Mouse (Mus musculus): ENCODE measurements at regions not wholly inside any gene's neighbourhood (a gene's known extent, or its start where the extent isn't known, plus 50 kb on each side); places are given as distances from the start of the nearest gene placed in this dataset.
A peak's percentile ranks its signal among the peaks of the same experiment; 100 is the strongest.

DNA sequence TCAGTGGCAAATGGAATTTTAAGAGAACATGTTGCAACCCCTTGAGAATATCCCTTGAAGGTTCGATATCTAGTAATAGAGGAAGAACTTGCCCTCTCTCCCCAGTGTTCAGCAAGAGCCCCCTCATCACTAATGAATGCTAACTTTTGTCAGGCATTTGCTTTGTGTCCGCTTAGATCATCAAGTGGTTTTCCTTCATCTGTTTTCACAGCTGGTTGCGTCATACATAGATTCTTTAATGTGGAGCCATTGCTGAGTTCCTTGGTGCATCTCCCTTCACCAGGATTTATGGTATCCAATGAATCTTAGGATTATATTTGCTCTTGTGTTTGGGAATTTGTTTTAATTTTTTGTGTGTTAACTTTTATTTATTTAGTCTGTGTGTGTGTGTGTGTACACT is 124.2 kb upstream of the Twist2 start:
- no peak for DNase-seq (ENCODE audit: low read depth, low spot score)

- DNase-seq (ENCODE audit: low read depth, low spot score), result no peak
Measured at GRCm38 (mm10) chr1:91678789-91679188, 122.5 kb upstream of the Twist2 start.

DNA sequence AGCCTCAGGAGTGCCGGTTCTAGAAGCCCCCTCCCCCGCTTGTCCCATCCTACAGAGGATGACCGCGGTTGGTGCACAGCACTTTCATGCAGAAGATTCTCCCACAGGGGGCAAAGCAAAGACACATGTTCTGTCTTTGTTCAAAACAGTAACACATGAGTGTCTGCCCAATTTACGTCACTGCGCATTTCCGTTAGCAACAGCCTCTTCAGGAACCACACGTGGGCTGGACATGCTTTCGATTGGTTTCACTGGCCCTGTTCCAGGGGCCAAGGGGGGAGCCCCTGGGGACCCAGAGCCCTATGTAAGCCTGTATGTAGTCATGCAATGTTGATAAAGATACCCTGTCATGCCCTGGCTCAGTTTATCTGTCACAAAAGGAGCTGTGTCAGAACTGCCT is 116.2 kb upstream of the Twist2 start:
- no peak for DNase-seq (ENCODE audit: low read depth, low spot score)

GRCm38 (mm10) chr1:91685789-91686188 is 115.5 kb upstream of the Twist2 start:
- no peak for DNase-seq (ENCODE audit: low read depth, low spot score)

DNA sequence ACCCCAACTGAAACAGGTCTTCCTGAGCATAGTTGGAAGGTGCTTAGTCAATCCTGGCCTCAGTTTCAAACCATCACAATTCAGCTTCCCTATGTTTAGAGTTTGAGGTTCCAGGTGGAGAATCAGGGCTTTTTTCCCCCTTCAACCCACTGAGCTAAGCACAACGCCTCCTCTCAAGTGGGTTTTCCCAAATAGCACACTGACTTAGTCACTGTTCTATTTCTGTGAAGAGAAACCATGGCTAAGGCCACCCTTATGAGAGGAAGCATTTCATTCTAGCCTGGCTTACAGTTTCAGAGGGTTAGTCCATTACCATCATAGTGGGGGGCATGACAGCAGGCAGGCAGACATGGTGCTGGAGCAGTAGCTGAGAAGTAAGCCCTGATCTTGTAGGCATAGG is 109.7 kb upstream of the Twist2 start:
- DNase-seq (ENCODE audit: low read depth, low spot score), result no peak

DNA sequence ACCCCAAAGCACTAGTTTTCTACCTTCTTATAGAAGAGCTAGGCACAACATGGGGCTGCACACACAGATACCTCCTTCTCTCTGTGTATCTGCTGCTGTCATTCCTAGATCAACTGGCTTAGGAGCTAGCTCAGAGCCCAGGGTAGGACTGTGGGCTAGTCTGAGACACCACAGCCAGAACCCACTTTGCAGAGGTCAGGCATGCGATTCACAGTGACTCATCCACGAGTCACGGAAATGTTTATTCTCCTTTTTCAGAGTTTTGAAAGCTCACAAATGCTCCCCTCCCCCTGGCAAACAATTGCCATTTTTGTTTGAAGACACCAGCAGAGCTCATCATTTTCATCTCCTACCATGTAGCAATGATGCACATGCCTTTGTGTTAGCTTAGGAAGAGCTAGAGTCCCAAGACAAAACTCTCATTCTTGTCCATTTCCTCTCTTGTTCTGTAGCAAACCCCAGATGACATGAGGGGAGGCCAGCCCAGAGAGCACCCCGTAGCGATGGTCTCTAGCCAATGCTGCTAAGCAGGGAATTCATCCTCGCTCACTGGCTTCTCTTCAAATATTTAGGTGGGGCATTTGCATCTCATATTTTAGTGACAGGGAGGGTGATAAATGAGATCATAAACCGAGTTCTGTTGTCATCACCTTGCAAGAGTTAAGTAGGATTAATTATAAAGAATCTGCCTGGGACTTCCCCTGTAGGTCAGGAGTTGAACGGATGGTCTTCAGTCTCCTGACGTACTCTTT is 108.4 kb upstream of the Twist2 start:
- no peak for DNase-seq (ENCODE audit: low read depth, low spot score)

GRCm38 (mm10) chr1:91697053-91697452 is 104.2 kb upstream of the Twist2 start:
- DNase-seq (ENCODE audit: low read depth, low spot score), result no peak

- no peak for DNase-seq (ENCODE audit: low read depth, low spot score)
Measured at GRCm38 (mm10) chr1:91701475-91701874, 99.8 kb upstream of the Twist2 start.

- DNase-seq (ENCODE audit: low read depth, low spot score), result no peak
Measured at GRCm38 (mm10) chr1:91702021-91702420, 99.2 kb upstream of the Twist2 start.

GRCm38 (mm10) chr1:91702737-91703136 is 98.5 kb upstream of the Twist2 start:
- no peak for DNase-seq (ENCODE audit: low read depth, low spot score)

GRCm38 (mm10) chr1:91705451-91705850 is 95.8 kb upstream of the Twist2 start:
- DNase-seq (ENCODE audit: low read depth, low spot score), result peak; percentile 17

- DNase-seq (ENCODE audit: low read depth, low spot score), result no peak
Measured at GRCm38 (mm10) chr1:91708550-91709243, 92.6 kb upstream of the Twist2 start.

DNA sequence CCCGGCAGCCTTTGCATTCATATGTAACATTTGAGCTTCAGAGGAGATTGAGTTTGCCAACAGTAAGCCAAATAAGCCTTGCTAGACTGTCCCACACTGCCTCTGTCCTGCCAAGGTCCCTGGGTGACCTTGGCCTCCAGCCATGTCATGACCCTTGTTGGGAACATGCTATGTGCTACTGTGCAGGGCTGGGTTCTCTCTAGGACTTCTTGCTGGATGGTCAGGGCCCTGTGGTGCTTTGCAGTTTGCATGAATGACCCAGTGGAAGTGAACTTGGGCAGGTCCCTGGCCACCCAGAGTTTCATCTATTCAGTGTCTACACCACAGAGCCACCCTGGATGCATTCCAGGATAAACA is 92.0 kb upstream of the Twist2 start:
- no peak for DNase-seq (ENCODE audit: low read depth, low spot score)

GRCm38 (mm10) chr1:91713131-91713530 is 88.1 kb upstream of the Twist2 start:
- no peak for DNase-seq (ENCODE audit: low read depth, low spot score)

DNA sequence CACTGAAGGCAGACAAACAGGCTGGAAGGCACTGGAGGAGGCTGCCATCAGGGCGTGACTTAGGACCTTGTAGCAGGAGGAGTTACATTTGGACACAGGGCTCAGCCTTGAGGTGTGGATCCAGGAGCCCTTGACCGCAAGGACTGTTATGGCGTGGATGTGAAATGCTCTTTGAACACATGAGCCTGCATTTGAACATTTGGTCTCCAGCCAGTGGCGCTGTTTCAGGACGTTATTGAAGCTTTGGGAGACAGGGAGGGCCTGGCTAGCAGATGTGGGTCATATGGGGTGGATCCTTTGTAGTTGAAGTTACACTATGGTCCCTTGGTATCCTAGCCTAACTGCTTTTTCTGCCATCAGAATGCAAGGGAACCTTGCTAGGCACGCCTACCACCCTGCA is 87.0 kb upstream of the Twist2 start:
- DNase-seq (ENCODE audit: low read depth, low spot score), result no peak

- no peak for DNase-seq (ENCODE audit: low read depth, low spot score)
Measured at GRCm38 (mm10) chr1:91715341-91715740, 85.9 kb upstream of the Twist2 start.

GRCm38 (mm10) chr1:91715791-91716190 is 85.5 kb upstream of the Twist2 start:
- DNase-seq (ENCODE audit: low read depth, low spot score), result no peak

DNA sequence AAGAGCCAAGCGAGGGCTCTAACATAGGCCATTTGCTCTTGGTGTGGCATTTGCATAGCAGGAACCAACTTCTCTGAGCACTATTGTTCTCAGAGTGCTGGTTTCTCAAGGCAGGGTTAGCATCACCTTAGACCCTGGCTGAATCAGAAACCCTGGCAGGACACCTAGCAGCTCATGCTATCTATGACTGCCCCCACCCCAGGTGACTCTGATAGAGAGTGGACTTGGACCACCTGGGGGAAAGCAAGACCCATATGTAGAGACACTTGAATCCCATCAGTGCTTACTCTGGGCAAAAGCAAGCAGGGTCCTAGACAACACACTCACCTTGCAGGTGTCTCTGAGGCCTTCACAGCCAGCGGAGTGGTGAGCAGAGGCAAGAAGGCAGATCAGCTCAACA is 84.4 kb upstream of the Twist2 start:
- DNase-seq (ENCODE audit: low read depth, low spot score), result no peak

GRCm38 (mm10) chr1:91717961-91718360 is 83.3 kb upstream of the Twist2 start:
- no peak for DNase-seq (ENCODE audit: low read depth, low spot score)

- no peak for DNase-seq (ENCODE audit: low read depth, low spot score)
Measured at GRCm38 (mm10) chr1:91729246-91729645, 72.0 kb upstream of the Twist2 start.

DNA sequence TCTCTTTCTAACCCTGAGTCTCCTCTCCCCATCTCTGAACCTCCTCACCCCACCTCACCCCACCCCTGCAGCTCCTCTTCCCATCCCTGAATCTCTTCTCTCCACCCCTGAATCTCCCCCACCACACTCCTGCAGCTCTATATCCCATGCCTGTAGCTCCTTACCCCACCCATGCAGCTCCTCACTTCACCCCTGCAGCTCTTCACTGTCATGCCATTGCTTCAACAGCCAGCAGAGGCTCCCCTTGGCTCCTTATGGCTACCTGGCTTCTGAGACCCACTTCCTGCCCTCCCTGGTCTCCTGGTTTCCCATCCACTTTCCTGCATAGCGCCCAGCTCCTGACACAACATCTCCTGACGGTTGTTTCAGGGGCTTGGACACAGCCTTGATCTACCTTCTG is 71.0 kb upstream of the Twist2 start:
- no peak for DNase-seq (ENCODE audit: low read depth, low spot score)

GRCm38 (mm10) chr1:91731703-91732102 is 69.6 kb upstream of the Twist2 start:
- DNase-seq (ENCODE audit: low read depth, low spot score), result no peak

- DNase-seq (ENCODE audit: low read depth, low spot score), result no peak
Measured at GRCm38 (mm10) chr1:91732461-91732861, 68.8 kb upstream of the Twist2 start.
